20 mouse cellular contexts compared by ENCODE assay signal in the genomic region with DNA sequence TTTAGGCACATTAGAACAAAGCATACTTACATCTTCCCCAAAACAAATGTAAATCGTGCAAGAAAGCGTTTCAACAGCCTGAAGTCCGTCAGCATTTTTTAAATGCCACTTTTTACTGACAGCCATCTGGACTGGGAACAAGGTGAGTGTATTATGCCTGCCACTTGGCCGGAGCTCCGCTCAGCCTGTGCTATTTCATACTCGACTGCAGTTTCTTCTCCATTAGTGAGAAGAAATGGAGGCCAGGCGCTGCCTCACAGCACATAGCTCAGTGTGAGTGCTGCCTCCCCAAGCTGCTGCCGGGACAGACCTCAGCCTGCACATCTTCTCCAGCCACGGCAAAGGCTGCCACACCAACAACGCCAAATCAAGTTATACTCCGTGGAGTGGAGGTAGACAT.
DNase-seq lines count a peak whose midpoint lies in the region; ATAC-seq and TF ChIP-seq lines count a peak whose summit lies in the region.
"Had no signal": no experiment of that assay in that cellular context is flagged by ENCODE, and none has a peak within 500 bp of the region (broad histone marks: within the 10 kb centered on the region; RNA-seq: fewer than 3 reads in every experiment).

No protein-coding gene starts in this region.

- no peaks in the 10 kb centered on the region for H3K4me1 ChIP-seq in limb, embryonic 14.5 days (ENCODE audit: control insufficient read depth, insufficient read depth, low read length)
- H3K4me1 ChIP-seq: forebrain, embryonic 15.5 days; liver, embryonic 15.5 days; midbrain, embryonic 15.5 days had no signal

- H3K4me2 ChIP-seq in limb, embryonic 14.5 days (replicated peaks; ENCODE audit: low read depth, low read length, severe bottlenecking): no peak overlapping the region
- H3K4me2 ChIP-seq: forebrain, embryonic 15.5 days; heart, embryonic 11.5 days; hindbrain, embryonic 12.5 days; liver, embryonic 15.5 days; midbrain, embryonic 15.5 days had no signal

- 0 out of 2 replicates have a peak overlapping the region, but pooled peaks have one; percentile 20 for H3K27ac ChIP-seq in limb, embryonic 14.5 days (replicated peaks; ENCODE audit: low read depth, low read length)
- H3K27ac ChIP-seq: forebrain, embryonic 15.5 days; hindbrain, embryonic 12.5 days; layer of hippocampus, adult 2 months; liver, embryonic 15.5 days; midbrain, embryonic 15.5 days had no signal

- H3K4me3 ChIP-seq in limb, embryonic 14.5 days (replicated peaks; ENCODE audit: low read length): no peak overlapping the region
- H3K4me3 ChIP-seq: forebrain, embryonic 15.5 days; hindbrain, embryonic 12.5 days; layer of hippocampus, adult 2 months; liver, embryonic 15.5 days; midbrain, embryonic 15.5 days had no signal

- H3K9me3 ChIP-seq in limb, embryonic 14.5 days (ENCODE audit: control insufficient read depth, low read length): 0 out of 2 replicates have a peak, but pooled peaks cover 6% of the 10 kb centered on the region
- H3K9me3 ChIP-seq: forebrain, embryonic 15.5 days; liver, embryonic 15.5 days had no signal

- no peak for TF ChIP-seq POLR2A in limb, embryonic 14.5 days (IDR thresholded peaks at IDR 0.05; ENCODE audit: borderline replicate concordance, extremely low read depth, insufficient read depth, insufficient read length)

- H3K9ac ChIP-seq in limb, embryonic 14.5 days (ENCODE audit: low read depth, low read length, severe bottlenecking): no peak overlapping the region
- H3K9ac ChIP-seq: forebrain, embryonic 15.5 days; hindbrain, embryonic 12.5 days; liver, embryonic 15.5 days; midbrain, embryonic 15.5 days had no signal

- H3K27me3 ChIP-seq in limb, embryonic 14.5 days (ENCODE audit: control insufficient read depth, insufficient read depth, low read length): no peaks in the 10 kb centered on the region
- H3K27me3 ChIP-seq: forebrain, embryonic 15.5 days; hindbrain, embryonic 12.5 days; liver, embryonic 15.5 days; midbrain, embryonic 15.5 days had no signal

- no peak for DNase-seq in cerebellum, postnatal 4 days (ENCODE audit: low spot score in 2 of 2)
- DNase-seq in brain, adult 2 months (ENCODE audit: low read depth, low spot score): peak; percentile 89
- DNase-seq in cerebellum, adult 9-10 months: peak; percentile 83
- DNase-seq in limb, embryonic 14.5 days (ENCODE audit: low spot score): peak; percentile 46
- DNase-seq in frontal cortex, postnatal 36 days (ENCODE audit: low spot score in 2 of 2): no peak
- no peak for DNase-seq in layer of hippocampus, postnatal 36 days
- DNase-seq in adrenal gland, adult 8-10 months: no peak
- DNase-seq: adrenal gland, postnatal 10 days; embryo, embryonic 11 days; heart, postnatal 10 days; kidney, adult 2 months; kidney, postnatal 10 days had no signal

- H3K36me3 ChIP-seq in limb, embryonic 14.5 days (ENCODE audit: control insufficient read depth, insufficient read depth, low read length): no peaks in the 10 kb centered on the region
- H3K36me3 ChIP-seq: forebrain, embryonic 15.5 days; hindbrain, embryonic 12.5 days; liver, embryonic 15.5 days had no signal

- WGBS in limb, embryonic 14.5 days: 47% methylated on average over 11 of the region's 11 CpGs

- peak; percentile 81; the same call in 1 of the 2 replicates for ATAC-seq in cerebellum, adult (ENCODE audit: insufficient number of reproducible peaks, low FRiP score, low TSS enrichment)
- no peak for ATAC-seq in limb, embryonic 14.5 days (ENCODE audit: low FRiP score, low read depth)
- ATAC-seq: forebrain, embryonic 15.5 days; inflammation-experienced regulatory T-cells, adult 6 months; midbrain, embryonic 15.5 days had no signal

Comparison
In these comparisons a context has a peak if more than half of its experiments do, and no peak if none do; other contexts are left out.
1. DNase-seq: peak in brain, adult 2 months (single experiment), cerebellum, adult 9-10 months (single experiment) and limb, embryonic 14.5 days (single experiment); none in cerebellum, postnatal 4 days (0 of 2), frontal cortex, postnatal 36 days (0 of 2), layer of hippocampus, postnatal 36 days (0 of 2) and adrenal gland, adult 8-10 months (single experiment).